Mouse (Mus musculus): Measurements from ENCODE around the gene Eapp. TPM values are rescaled to one million over a fixed set of nuclear protein-coding genes. Genes with fewer than 3 reads are reported as not detected.
A peak's percentile ranks its signal among the peaks of the same experiment; 100 is the strongest.
"Not testable (repeated sequence)": the region's sequence is repeated elsewhere in the genome, so short reads cannot be mapped to it uniquely, and the experiment has no call there.

Eapp gene
- total RNA-seq (2017) = 72.9 and 117 TPM in 2 replicates

DNA sequence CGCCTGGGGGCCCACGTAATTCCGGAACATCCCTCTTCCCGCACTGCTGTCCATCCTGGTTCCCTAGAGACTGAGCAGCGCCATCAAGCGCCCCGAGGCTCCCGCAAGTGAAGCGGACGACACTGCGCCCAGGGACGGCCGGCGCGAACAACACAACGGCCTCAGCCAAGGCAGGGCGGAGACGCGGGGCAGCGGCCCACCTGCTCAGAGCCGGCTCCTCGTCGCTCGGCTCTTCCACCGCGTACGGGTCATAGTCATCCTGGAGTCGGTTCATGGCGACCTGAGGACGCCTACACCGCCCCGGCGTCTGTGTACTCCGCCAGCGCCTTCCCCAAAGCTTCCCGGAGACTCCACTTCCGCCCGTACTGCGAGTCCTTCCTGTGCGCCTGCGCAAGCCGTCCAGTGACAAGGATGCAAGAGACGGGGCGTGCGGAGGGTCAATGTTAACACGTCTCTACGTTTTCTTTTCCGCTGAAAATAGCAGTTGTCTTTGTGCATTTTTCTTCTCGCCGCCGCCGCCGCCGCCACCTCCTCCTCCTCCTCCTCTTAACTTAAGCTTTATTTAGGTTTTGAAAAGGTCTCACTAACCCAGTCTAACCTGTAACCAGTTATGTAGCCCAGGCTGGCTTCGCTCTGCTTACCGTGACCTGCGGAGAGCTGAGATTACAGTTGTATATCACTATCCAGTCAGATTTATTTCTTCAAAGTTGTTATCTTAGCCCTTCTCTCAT is at the start of gene Eapp:
Gene Eapp, minus strand, starts transcription at position 387 of the 731 bp plus-strand sequence.
- peak; percentile 84 for ATAC-seq (ENCODE audit: extremely low read depth, insufficient number of reproducible peaks, low FRiP score, poor library complexity, severe bottlenecking)

DNA sequence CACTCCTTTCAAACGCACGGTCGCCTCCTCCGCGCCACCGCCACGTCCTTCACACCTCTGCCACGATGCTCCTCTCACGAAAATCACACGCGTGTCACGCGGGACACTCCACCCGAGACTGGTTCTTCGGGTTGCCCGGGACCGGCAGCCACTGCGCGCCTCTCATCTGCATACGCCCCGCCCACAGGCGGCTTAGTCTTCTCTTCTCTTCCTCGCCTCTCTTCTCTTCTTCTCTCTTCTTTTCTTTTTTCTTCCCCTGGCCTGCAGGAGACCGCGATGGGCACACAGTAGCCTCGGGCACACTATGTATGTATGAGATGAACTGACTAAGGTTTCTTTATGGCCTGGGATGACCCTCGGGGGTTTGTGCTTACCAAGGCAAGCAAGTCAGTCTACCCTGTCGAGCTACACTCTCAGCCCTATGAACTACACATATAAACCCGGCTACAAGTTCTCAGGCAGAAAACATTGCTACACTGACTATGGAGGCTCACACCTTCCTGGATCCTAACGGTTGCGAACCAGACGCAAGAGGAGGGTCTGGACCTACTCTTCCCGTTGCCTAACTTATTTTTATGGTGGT is 43.1 kb upstream of the Eapp start:
- peak; percentile 37 for ATAC-seq (ENCODE audit: extremely low read depth, insufficient number of reproducible peaks, low FRiP score, poor library complexity, severe bottlenecking)

DNA sequence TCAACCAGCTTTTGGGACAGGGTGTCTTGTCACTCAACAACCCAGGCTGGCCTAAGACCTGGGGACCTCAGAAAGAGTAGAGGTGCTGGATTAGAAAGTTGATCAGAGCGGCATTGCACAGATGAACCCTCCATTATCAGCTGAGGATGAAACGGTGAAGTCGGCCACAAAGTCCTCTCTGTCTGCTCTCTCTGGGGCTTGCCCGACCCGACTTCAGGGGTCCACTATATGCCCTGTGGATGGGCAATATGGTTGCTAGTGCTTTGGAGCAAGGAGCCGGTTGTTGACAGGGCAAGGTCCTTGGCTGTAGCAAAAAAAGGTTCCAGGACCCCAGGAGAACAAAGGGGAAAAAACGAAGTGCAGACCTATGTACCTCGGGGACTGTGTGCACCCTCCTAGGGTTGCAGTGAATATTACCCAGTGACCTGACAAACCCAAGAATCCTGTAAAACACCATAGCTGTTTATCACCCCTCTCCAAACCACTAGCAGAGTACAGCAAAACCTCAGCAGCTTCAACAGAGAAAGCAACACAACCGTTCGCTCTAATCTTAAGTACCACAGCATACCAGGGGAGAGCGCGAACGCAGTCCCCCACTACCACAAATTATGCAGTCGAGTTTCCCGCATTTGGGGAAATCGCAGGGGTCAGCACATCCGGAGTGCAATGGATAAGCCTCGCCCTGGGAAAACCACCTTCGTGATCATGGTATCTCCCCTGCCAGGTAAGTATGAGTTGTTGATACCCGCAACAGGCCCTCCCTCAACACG is 42.4 kb upstream of the Eapp start:
- ATAC-seq (ENCODE audit: extremely low read depth, insufficient number of reproducible peaks, low FRiP score, poor library complexity, severe bottlenecking) = peak; percentile 54

DNA sequence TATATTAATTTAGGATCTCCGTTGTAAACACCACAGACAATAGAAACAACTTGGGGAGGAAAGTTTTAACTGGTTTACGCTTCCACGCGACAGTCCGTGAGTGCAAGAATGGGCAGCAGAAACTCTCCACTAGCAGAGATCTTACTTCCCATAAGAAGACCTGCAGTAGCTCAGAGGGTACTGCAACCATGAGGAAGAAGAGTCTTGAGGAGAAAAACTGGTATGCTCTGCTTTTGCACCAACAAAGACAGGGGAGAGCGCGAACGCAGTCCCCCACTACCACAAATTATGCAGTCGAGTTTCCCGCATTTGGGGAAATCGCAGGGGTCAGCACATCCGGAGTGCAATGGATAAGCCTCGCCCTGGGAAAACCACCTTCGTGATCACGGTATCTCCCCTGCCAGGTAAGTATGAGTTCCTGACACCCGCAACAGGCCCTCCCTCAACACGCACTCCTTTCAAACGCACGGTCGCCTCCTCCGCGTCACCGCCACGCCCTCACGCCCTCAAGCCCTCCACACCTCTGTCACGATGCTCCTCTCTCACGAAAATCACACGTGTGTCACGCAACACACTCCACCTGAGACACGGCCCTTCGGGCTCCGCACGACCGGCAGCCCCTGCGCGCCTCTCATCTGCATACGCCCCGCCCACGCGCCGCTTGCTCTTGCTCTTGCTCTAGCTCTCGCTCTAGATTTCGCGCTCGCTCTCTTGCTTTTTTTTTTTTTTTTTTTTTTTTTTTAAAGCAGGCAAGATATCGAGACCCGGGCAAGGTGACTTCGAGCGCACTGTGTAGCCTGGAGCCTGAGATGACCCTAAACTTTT is 38.8 kb upstream of the Eapp start:
- ATAC-seq (ENCODE audit: extremely low read depth, insufficient number of reproducible peaks, low FRiP score, poor library complexity, severe bottlenecking) = peak; percentile 25

DNA sequence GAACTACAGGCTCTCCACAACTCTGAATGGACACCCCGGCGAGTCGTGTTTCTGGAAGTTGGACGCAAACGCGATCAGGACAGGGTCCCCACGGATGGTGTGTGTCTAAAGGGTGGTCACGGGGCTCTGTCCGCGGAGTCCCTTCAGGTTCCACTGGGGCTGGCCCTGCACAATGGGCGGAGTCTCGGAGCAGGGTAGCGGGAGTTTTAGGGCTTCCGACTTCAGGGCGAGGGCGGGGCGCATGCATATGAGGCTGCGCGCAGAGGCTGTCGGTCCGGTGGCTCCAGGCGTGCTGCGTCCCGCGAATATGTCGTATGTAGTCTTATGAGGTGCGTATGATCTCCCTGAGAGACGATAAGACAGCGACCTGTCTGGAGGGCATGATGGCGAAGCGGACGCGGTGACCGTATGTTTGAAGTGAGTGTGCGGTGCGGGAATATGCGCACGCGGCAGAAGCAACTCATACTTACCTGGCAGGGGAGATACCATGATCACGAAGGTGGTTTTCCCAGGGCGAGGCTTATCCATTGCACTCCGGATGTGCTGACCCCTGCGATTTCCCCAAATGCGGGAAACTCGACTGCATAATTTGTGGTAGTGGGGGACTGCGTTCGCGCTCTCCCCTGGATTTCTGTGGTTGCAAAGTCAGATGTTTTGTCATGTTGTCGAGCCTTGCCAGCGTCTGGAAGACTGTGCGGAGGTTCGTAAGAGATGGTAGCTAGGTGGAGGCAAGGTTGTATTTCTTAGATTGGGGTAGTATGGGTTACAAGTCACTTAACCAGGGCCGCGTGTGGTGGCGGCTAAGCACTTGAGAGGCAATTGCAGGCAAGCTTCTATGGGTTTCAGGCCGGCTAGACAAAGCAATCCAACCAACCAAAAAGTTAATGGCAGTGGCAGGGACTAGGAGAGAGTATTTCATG is 33.7 kb upstream of the Eapp start:
- peak; percentile 86 for ATAC-seq (ENCODE audit: extremely low read depth, insufficient number of reproducible peaks, low FRiP score, poor library complexity, severe bottlenecking)

DNA sequence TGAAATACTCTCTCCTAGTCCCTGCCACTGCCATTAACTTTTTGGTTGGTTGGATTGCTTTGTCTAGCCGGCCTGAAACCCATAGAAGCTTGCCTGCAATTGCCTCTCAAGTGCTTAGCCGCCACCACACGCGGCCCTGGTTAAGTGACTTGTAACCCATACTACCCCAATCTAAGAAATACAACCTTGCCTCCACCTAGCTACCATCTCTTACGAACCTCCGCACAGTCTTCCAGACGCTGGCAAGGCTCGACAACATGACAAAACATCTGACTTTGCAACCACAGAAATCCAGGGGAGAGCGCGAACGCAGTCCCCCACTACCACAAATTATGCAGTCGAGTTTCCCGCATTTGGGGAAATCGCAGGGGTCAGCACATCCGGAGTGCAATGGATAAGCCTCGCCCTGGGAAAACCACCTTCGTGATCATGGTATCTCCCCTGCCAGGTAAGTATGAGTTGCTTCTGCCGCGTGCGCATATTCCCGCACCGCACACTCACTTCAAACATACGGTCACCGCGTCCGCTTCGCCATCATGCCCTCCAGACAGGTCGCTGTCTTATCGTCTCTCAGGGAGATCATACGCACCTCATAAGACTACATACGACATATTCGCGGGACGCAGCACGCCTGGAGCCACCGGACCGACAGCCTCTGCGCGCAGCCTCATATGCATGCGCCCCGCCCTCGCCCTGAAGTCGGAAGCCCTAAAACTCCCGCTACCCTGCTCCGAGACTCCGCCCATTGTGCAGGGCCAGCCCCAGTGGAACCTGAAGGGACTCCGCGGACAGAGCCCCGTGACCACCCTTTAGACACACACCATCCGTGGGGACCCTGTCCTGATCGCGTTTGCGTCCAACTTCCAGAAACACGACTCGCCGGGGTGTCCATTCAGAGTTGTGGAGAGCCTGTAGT is 23.4 kb upstream of the Eapp start:
- peak; percentile 82 for ATAC-seq (ENCODE audit: extremely low read depth, insufficient number of reproducible peaks, low FRiP score, poor library complexity, severe bottlenecking)

DNA sequence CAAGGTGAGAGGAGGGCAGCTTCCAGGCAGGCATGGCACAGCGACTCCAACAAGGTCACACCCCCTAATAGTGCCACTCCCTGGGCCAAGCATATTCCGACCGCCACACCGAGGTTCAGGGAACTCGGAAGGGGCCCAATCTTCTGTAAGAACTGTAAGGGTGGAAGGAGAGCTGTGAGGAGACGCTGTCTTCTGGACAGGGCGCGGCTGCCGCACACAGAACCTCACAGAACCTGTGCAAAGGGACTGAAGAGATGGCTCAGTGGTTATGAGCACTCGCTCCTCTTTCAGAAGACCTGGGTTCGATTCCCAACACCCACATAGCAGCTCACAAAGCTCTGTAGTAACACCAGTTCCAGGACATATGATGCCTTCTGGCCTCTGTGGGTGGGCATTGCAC is 21.8 kb upstream of the Eapp start:
- not testable (repeated sequence) for ATAC-seq (ENCODE audit: extremely low read depth, insufficient number of reproducible peaks, low FRiP score, poor library complexity, severe bottlenecking)

DNA sequence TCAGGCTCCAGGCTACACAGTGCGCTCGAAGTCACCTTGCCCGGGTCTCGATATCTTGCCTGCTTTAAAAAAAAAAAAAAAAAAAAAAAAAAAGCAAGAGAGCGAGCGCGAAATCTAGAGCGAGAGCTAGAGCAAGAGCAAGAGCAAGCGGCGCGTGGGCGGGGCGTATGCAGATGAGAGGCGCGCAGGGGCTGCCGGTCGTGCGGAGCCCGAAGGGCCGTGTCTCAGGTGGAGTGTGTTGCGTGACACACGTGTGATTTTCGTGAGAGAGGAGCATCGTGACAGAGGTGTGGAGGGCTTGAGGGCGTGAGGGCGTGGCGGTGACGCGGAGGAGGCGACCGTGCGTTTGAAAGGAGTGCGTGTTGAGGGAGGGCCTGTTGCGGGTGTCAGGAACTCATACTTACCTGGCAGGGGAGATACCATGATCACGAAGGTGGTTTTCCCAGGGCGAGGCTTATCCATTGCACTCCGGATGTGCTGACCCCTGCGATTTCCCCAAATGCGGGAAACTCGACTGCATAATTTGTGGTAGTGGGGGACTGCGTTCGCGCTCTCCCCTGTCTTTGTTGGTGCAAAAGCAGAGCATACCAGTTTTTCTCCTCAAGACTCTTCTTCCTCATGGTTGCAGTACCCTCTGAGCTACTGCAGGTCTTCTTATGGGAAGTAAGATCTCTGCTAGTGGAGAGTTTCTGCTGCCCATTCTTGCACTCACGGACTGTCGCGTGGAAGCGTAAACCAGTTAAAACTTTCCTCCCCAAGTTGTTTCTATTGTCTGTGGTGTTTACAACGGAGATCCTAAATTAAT is 18.3 kb upstream of the Eapp start:
- peak; percentile 24 for ATAC-seq (ENCODE audit: extremely low read depth, insufficient number of reproducible peaks, low FRiP score, poor library complexity, severe bottlenecking)

DNA sequence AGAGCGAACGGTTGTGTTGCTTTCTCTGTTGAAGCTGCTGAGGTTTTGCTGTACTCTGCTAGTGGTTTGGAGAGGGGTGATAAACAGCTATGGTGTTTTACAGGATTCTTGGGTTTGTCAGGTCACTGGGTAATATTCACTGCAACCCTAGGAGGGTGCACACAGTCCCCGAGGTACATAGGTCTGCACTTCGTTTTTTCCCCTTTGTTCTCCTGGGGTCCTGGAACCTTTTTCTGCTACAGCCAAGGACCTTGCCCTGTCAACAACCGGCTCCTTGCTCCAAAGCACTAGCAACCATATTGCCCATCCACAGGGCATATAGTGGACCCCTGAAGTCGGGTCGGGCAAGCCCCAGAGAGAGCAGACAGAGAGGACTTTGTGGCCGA is 14.8 kb upstream of the Eapp start:
- ATAC-seq (ENCODE audit: extremely low read depth, insufficient number of reproducible peaks, low FRiP score, poor library complexity, severe bottlenecking) = peak; percentile 55

DNA sequence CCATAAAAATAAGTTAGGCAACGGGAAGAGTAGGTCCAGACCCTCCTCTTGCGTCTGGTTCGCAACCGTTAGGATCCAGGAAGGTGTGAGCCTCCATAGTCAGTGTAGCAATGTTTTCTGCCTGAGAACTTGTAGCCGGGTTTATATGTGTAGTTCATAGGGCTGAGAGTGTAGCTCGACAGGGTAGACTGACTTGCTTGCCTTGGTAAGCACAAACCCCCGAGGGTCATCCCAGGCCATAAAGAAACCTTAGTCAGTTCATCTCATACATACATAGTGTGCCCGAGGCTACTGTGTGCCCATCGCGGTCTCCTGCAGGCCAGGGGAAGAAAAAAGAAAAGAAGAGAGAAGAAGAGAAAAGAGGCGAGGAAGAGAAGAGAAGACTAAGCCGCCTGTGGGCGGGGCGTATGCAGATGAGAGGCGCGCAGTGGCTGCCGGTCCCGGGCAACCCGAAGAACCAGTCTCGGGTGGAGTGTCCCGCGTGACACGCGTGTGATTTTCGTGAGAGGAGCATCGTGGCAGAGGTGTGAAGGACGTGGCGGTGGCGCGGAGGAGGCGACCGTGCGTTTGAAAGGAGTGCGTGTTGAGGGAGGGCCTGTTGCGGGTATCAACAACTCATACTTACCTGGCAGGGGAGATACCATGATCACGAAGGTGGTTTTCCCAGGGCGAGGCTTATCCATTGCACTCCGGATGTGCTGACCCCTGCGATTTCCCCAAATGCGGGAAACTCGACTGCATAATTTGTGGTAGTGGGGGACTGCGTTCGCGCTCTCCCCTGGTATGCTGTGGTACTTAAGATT is 14.2 kb upstream of the Eapp start:
- peak; percentile 30 for ATAC-seq (ENCODE audit: extremely low read depth, insufficient number of reproducible peaks, low FRiP score, poor library complexity, severe bottlenecking)

DNA sequence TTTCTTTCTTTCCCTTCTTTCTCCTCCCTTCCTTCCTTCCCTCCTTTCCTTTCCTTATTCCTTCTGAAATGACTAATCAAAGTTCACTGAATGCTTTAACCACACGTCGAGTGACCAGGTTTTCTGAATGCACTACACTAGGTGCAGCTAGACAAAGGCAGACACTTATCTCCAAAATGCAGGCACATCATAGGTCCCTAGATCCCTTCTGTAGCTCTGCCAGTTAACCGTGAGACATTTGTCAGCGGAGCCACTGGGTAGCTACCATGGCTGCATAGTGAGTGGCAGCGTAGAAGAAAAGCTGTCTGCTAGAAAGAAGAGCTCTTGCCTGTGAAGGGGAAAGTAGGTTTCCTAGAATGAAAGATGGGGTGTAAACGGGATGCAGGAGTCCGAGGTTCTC is 3.7 kb upstream of the Eapp start:
- ATAC-seq (ENCODE audit: extremely low read depth, insufficient number of reproducible peaks, low FRiP score, poor library complexity, severe bottlenecking) = no peak

DNA sequence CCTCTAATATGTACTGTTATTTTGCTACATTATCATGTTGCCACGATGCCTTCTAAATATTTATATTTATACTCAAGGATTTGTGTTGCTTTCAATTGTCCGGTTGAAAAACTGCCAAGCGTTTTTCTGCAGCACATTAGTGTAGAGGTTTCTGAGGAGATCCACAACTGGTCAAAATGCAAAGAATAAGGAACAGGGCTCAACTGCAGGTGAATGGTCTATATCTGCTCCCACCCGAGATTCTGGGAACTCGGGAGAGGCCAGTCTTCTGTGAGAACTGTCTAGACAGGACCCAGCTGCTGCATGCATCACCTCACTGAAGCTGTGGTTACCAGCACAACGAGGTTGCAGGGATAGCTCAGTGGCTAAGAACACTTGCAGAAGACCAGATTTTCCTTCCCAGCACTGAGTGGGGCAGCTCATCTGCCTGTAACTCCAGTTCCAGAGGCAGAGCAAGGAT is 2.1 kb upstream of the Eapp start:
- ATAC-seq (ENCODE audit: extremely low read depth, insufficient number of reproducible peaks, low FRiP score, poor library complexity, severe bottlenecking) = no peak

DNA sequence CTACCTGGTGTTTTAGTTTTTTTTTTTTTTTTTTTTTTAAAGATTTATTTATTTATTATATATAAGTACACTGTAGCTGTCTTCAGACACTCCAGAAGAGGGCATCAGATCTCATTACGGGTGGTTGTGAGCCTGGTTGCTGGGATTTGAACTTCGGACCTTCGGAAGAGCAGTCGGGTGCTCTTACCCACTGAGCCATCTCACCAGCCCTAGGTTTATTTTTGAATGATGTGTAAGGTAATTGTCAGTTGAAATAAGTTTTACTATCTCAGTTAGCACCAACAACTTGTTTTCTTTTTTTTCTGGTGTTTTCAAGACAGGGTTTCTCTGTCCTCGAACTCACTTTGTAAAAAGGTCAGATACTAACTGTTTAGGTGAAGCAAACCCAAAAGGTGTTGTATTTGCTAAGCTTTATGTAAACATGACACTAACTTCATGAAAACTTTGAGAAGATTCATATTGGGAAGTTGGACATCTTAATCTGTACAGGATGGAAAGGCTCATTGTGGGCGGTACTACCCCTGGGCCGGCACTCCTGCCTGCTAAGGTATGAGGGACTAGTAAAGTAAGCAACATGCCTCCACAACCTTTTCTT is 1.4 kb upstream of the Eapp start:
- peak; percentile 26 for ATAC-seq (ENCODE audit: extremely low read depth, insufficient number of reproducible peaks, low FRiP score, poor library complexity, severe bottlenecking)

DNA sequence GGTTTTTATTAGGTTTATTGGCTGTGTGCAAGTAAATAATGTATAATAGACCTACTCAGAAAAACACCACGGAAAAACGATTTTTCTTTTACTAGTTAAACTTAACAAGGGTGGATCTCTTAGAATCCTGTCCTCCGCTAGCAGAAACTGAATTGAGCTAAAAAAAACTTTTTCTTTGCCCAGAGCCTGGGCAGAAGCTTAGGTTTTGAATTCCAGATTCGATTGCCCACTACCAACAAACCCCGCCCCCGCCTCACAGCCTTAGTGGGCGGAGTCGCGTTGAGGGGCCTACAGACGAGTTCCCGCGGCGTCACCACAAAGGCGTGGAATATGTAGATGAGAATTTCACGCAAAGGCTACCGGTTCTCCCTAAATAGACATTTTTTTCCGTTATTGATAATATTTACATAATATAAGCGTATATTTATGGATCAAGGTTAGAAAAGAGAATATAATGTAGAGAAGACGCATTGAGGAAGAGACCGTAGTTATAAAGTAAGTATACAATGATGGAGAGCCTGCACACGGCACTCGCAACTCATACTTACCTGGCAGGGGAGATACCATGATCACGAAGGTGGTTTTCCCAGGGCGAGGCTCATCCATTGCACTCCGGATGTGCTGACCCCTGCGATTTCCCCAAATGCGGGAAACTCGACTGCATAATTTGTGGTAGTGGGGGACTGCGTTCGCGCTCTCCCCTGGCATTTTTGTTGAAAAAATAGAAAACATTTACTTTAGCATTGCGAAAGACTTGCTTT is 725 bp upstream of the Eapp start:
- ATAC-seq (ENCODE audit: extremely low read depth, insufficient number of reproducible peaks, low FRiP score, poor library complexity, severe bottlenecking) = peak; percentile 73

Data from neutrophil, adult 5-6 weeks (primary cell).